8 mouse cellular contexts compared by ENCODE assay signal in the genomic region with DNA sequence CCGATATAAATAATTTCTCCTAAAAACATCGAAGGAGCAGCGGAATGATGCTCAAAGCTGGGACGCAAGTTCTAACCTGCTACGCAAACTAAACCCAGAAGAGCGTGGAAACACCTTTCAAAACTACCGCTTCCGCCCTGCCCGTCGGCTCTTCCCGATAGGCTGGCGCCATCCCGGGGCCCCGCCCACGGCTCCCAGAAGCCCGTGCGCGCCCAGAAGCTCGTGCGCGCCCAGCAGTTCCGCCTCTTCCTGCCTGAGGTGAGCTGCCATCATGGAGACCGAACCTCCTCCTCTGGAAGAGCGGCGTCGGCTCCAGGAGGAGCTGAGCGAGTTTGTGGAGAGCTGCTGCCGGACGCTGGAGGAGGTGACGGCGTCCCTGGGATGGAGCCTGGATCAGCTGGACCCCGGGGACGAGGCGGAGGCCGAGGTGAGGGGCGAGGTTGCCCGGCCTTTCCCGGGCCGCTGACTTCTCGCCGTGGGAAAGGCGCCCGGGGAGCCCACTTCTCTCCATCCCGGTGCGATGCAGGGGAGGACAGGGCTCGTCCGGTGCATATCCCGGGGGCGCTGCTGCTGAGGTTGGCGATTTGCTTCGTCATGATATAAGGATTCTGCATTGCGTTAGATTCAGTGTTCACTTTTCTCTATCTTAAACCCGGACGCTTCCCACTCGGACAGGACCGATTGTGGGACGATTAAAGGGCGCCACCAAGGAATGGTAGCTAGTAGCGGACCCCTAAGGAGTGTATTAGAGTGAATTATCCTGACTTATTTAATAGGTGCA. TPM values are rescaled to one million over a fixed set of nuclear protein-coding genes. Genes with fewer than 3 reads are reported as not detected.
DNase-seq lines count a peak whose midpoint lies in the region; ATAC-seq lines count a peak whose summit lies in the region.

A gene (plus strand): TSS at position 237 of the 781 bp plus-strand sequence.

- no peaks in the 10 kb centered on the region for H3K9me3 ChIP-seq in heart, embryonic 13.5 days
- H3K9me3 ChIP-seq in liver, embryonic 12.5 days (replicated peaks), result no peaks in the 10 kb centered on the region
- H3K9me3 ChIP-seq in stomach, embryonic 15.5 days, result no peaks in the 10 kb centered on the region

- H3K36me3 ChIP-seq in heart, embryonic 13.5 days, result peaks cover 16% of the 10 kb centered on the region
- peaks cover 21% of the 10 kb centered on the region for H3K36me3 ChIP-seq in liver, embryonic 12.5 days
- no peaks in the 10 kb centered on the region for H3K36me3 ChIP-seq in stomach, embryonic 15.5 days

- no peaks in the 10 kb centered on the region for H3K4me1 ChIP-seq in brown adipose tissue, adult 24 weeks (ENCODE audit: control insufficient read depth, insufficient read depth, insufficient read length, low read length)
- H3K4me1 ChIP-seq in heart, embryonic 13.5 days, result peaks cover 33% of the 10 kb centered on the region
- peaks cover 43% of the 10 kb centered on the region for H3K4me1 ChIP-seq in liver, embryonic 12.5 days
- peaks cover 10% of the 10 kb centered on the region; the same call in 1 of the 2 replicates for H3K4me1 ChIP-seq in stomach, embryonic 15.5 days

- peak within 1 kb of the TSS; percentile 90 for H3K9ac ChIP-seq in heart, embryonic 13.5 days
- H3K9ac ChIP-seq in liver, embryonic 12.5 days, result peak within 1 kb of the TSS; percentile 90
- H3K9ac ChIP-seq in stomach, embryonic 15.5 days, result peak within 1 kb of the TSS; percentile 96

- WGBS in heart, embryonic 13.5 days, result under 1% methylated on average over 59 of the region's 59 CpGs
- 1% methylated on average over 59 of the region's 59 CpGs for WGBS in liver, embryonic 12.5 days (ENCODE audit: insufficient replicate concordance)
- WGBS in stomach, embryonic 15.5 days, result under 1% methylated on average over 59 of the region's 59 CpGs

- peak; percentile 95 for DNase-seq in CD4-positive, CD25-positive, alpha-beta regulatory T cell, adult 2 months (ENCODE audit: low read depth, low spot score)
- DNase-seq in fat pad, adult 2 months (ENCODE audit: extremely low read depth, low read depth, low spot score), result peak; percentile 23
- peak; percentile 93 for DNase-seq in kidney, postnatal 10 days
- peak; percentile 73 to 85 for DNase-seq in natural killer cell, adult 2 months (ENCODE audit: low spot score in 2 of 2)

- H3K27me3 ChIP-seq in heart, embryonic 13.5 days (replicated peaks), result no peaks in the 10 kb centered on the region
- no peaks in the 10 kb centered on the region for H3K27me3 ChIP-seq in liver, embryonic 12.5 days (replicated peaks)
- H3K27me3 ChIP-seq in stomach, embryonic 15.5 days (replicated peaks), result no peaks in the 10 kb centered on the region

- ATAC-seq in heart, embryonic 13.5 days (ENCODE audit: extremely low read depth, insufficient number of reproducible peaks, low FRiP score, low TSS enrichment), result peak; percentile 88
- ATAC-seq in liver, embryonic 12.5 days, result peak; percentile 95
- peak; percentile 96 for ATAC-seq in stomach, embryonic 15.5 days (ENCODE audit: insufficient read depth, low FRiP score, low read depth)

- peak within 1 kb of the TSS; percentile 80 for H3K4me2 ChIP-seq in heart, embryonic 13.5 days
- H3K4me2 ChIP-seq in liver, embryonic 12.5 days, result peak within 1 kb of the TSS; percentile 80
- H3K4me2 ChIP-seq in stomach, embryonic 15.5 days, result peak within 1 kb of the TSS; percentile 69

- H3K4me3 ChIP-seq in brown adipose tissue, adult 24 weeks (ENCODE audit: insufficient read depth, low read depth, low read length), result peak within 1 kb of the TSS; percentile 93
- H3K4me3 ChIP-seq in heart, embryonic 13.5 days, result peak within 1 kb of the TSS; percentile 80
- peak within 1 kb of the TSS; percentile 91 for H3K4me3 ChIP-seq in liver, embryonic 12.5 days
- H3K4me3 ChIP-seq in stomach, embryonic 15.5 days (replicated peaks), result peak within 1 kb of the TSS; percentile 96

- peak within 1 kb of the TSS; percentile 30; the same call in 1 of the 2 replicates for H3K27ac ChIP-seq in brown adipose tissue, adult 24 weeks (replicated peaks; ENCODE audit: low read depth, low read length)
- peak within 1 kb of the TSS; percentile 92 for H3K27ac ChIP-seq in heart, embryonic 13.5 days (replicated peaks)
- peak within 1 kb of the TSS; percentile 79 for H3K27ac ChIP-seq in liver, embryonic 12.5 days
- peak within 1 kb of the TSS; percentile 94 for H3K27ac ChIP-seq in stomach, embryonic 15.5 days

RNA-seq across cellular contexts. Expression of the gene that starts here (rescaled TPM):
- polyA plus RNA-seq in brown adipose tissue, adult 24 weeks (2012; ENCODE audit: insufficient read depth, insufficient read length, missing spikeins), result 9.7 and 27.0 TPM in 2 replicates
- polyA plus RNA-seq in heart, embryonic 13.5 days (2015; fragmentation: Nextera tagmentation; extraction: Ambion mirVana), result 20.0 and 25.4 TPM in 2 replicates
- 19.3 and 24.3 TPM in 2 replicates for polyA plus RNA-seq in liver, embryonic 12.5 days (2016; fragmentation: Nextera tagmentation; extraction: Ambion mirVana)
- polyA plus RNA-seq in stomach, embryonic 15.5 days (2015; fragmentation: Nextera tagmentation; extraction: Ambion mirVana), result 37.8 and 38.1 TPM in 2 replicates

Comparison
In these comparisons a context has a peak if more than half of its experiments do, and no peak if none do; other contexts are left out.
1. Peak in every context shown above with its lines: DNase-seq, ATAC-seq, H3K4me3 ChIP-seq and H3K27ac ChIP-seq.
2. DNase-seq: peak in every context shown above with its lines; median percentile 95 in CD4-positive, CD25-positive, alpha-beta regulatory T cell, adult 2 months; 93 in kidney, postnatal 10 days; 79 in natural killer cell, adult 2 months; 23 in fat pad, adult 2 months.
3. H3K27ac ChIP-seq: peak in every context shown above with its lines; median percentile 94 in stomach, embryonic 15.5 days; 92 in heart, embryonic 13.5 days; 79 in liver, embryonic 12.5 days; 30 in brown adipose tissue, adult 24 weeks.